Mouse (Mus musculus) liver, postnatal 0 days (tissue): ENCODE results near the gene Nudt17.

ENCODE experiments used
- CTCF ChIP-seq: sonication (generic); IDR thresholded peaks from 2 replicates; pipeline ENCODE4 v1.5.1; 2016; ENCODE audit warnings: antibody characterized with exemption, low read depth
- EP300 ChIP-seq: IDR thresholded peaks from 2 replicates; pipeline ENCODE4 v1.6.1; 2016; ENCODE audit warnings: antibody characterized with exemption, low read depth, mild to moderate bottlenecking

- TF ChIP-seq CTCF (peak; percentile 36), EP300 (no peak)
Measured at GRCm38 (mm10) chr3:96729403-96729784, 21.0 kb upstream of the Nudt17 start.
